Mouse (Mus musculus): ENCODE measurements around the gene Cbr3. TPM values are rescaled to one million over a fixed set of nuclear protein-coding genes. Genes with fewer than 3 reads are reported as not detected.

Cbr3 gene
- polyA plus RNA-seq, 1 experiment from 2014 or later = 0.72 TPM

Other genes starting within 250 kb of the Cbr3 start
- 10.1 and 11.6 TPM in 2 replicates for gene Setd4, start 79.2 kb upstream of the Cbr3 start, polyA plus RNA-seq (2014; fragmentation: Nextera tagmentation; extraction: Ambion mirVana)
- 99.2 and 104 TPM in 2 replicates for gene Cbr1, start 77.4 kb upstream of the Cbr3 start, polyA plus RNA-seq (2014; fragmentation: Nextera tagmentation; extraction: Ambion mirVana)
- gene Gm5678, start 55.1 kb upstream of the Cbr3 start, polyA plus RNA-seq (2014; fragmentation: Nextera tagmentation; extraction: Ambion mirVana) = not detected in 2 replicates
- 11.7 and 12.7 TPM in 2 replicates for gene Dop1b, start 28.7 kb downstream of the Cbr3 start, polyA plus RNA-seq (2014; fragmentation: Nextera tagmentation; extraction: Ambion mirVana)
- 27.7 and 29.6 TPM in 2 replicates for gene Morc3, start 148.9 kb downstream of the Cbr3 start, polyA plus RNA-seq (2014; fragmentation: Nextera tagmentation; extraction: Ambion mirVana)
- gene Chaf1b, start 200.7 kb downstream of the Cbr3 start, polyA plus RNA-seq (2014; fragmentation: Nextera tagmentation; extraction: Ambion mirVana) = 99.8 and 102 TPM in 2 replicates

Measured in midbrain, embryonic 11.5 days (tissue).